Mouse (Mus musculus): Measurements from ENCODE around the gene Mpeg1. TPM values are rescaled to one million over a fixed set of nuclear protein-coding genes. Genes with fewer than 3 reads are reported as not detected.

Mpeg1 gene
- total RNA-seq, 4 experiments from 2014 or later = 9.2 to 86.4 (median 32.6) TPM

GRCm38 (mm10) chr19:12464674-12465073, 4.1 kb downstream of the Mpeg1 start:
- DNase-seq (ENCODE audit: low spot score in 2 of 2) = no peak

- no peak for DNase-seq (ENCODE audit: low spot score in 2 of 2)
These were observed 5.1 kb downstream of the Mpeg1 start for GRCm38 (mm10) chr19:12465530-12466144.

- DNase-seq (ENCODE audit: low spot score in 2 of 2) = peak in 1 of 2 experiments; percentile 54
These were observed 5.6 kb downstream of the Mpeg1 start for GRCm38 (mm10) chr19:12466204-12466603.

GRCm38 (mm10) chr19:12467436-12467835, 6.9 kb downstream of the Mpeg1 start:
- peak in 1 of 2 experiments; percentile 5 for DNase-seq (ENCODE audit: low spot score in 2 of 2)

- DNase-seq (ENCODE audit: low spot score in 2 of 2) = no peak
These were observed 11.3 kb downstream of the Mpeg1 start for GRCm38 (mm10) chr19:12471866-12472265.

GRCm38 (mm10) chr19:12472381-12472976, 11.9 kb downstream of the Mpeg1 start:
- DNase-seq (ENCODE audit: low spot score in 2 of 2) = no peak

- DNase-seq (ENCODE audit: low spot score in 2 of 2) = no peak
These were observed 12.6 kb downstream of the Mpeg1 start for GRCm38 (mm10) chr19:12473201-12473641.

GRCm38 (mm10) chr19:12473951-12474350, 13.4 kb downstream of the Mpeg1 start:
- DNase-seq (ENCODE audit: low spot score in 2 of 2) = no peak

- DNase-seq (ENCODE audit: low spot score in 2 of 2) = peak; percentile 60 to 93
These were observed 15.0 kb downstream of the Mpeg1 start for GRCm38 (mm10) chr19:12475380-12476250.

GRCm38 (mm10) chr19:12476721-12477270, 16.2 kb downstream of the Mpeg1 start:
- no peak for DNase-seq (ENCODE audit: low spot score in 2 of 2)

- no peak for DNase-seq (ENCODE audit: low spot score in 2 of 2)
These were observed 17.8 kb downstream of the Mpeg1 start for GRCm38 (mm10) chr19:12478369-12478768.

GRCm38 (mm10) chr19:12483782-12484181, 23.2 kb downstream of the Mpeg1 start:
- no peak for DNase-seq (ENCODE audit: low spot score in 2 of 2)

GRCm38 (mm10) chr19:12484210-12484609, 23.6 kb downstream of the Mpeg1 start:
- no peak for DNase-seq (ENCODE audit: low spot score in 2 of 2)

- DNase-seq (ENCODE audit: low spot score in 2 of 2) = no peak
These were observed 24.6 kb downstream of the Mpeg1 start for GRCm38 (mm10) chr19:12485223-12485622.

- no peak for DNase-seq (ENCODE audit: low spot score in 2 of 2)
These were observed 25.1 kb downstream of the Mpeg1 start for GRCm38 (mm10) chr19:12485631-12486030.

- no peak for DNase-seq (ENCODE audit: low spot score in 2 of 2)
These were observed 26.3 kb downstream of the Mpeg1 start for GRCm38 (mm10) chr19:12486875-12487274.

GRCm38 (mm10) chr19:12487511-12488204, 27.1 kb downstream of the Mpeg1 start:
- DNase-seq (ENCODE audit: low spot score in 2 of 2) = no peak

- DNase-seq (ENCODE audit: low spot score in 2 of 2) = no peak
These were observed 27.8 kb downstream of the Mpeg1 start for GRCm38 (mm10) chr19:12488205-12488966.

GRCm38 (mm10) chr19:12488969-12489674, 28.5 kb downstream of the Mpeg1 start:
- no peak for DNase-seq (ENCODE audit: low spot score in 2 of 2)

Measured in left cerebral cortex, adult 8-10 months (tissue).